Mouse (Mus musculus): Measurements from ENCODE around the gene Mrtfa.

Gene Mrtfa

GRCm38 (mm10) chr15:80996090-80996835 lies 194.3 kb downstream of the Mrtfa start:
- no peak for DNase-seq (ENCODE audit: low read depth in 1 of 2, low spot score in 2 of 2)

GRCm38 (mm10) chr15:80994959-80995358 lies 195.6 kb downstream of the Mrtfa start:
- no peak for DNase-seq (ENCODE audit: low read depth in 1 of 2, low spot score in 2 of 2)

- no peak for DNase-seq (ENCODE audit: low read depth in 1 of 2, low spot score in 2 of 2)
Measured at GRCm38 (mm10) chr15:80989712-80990111, 200.8 kb downstream of the Mrtfa start.

GRCm38 (mm10) chr15:80988331-80988730 lies 202.2 kb downstream of the Mrtfa start:
- no peak for DNase-seq (ENCODE audit: low read depth in 1 of 2, low spot score in 2 of 2)

- no peak for DNase-seq (ENCODE audit: low read depth in 1 of 2, low spot score in 2 of 2)
Measured at GRCm38 (mm10) chr15:80983264-80983663, 207.3 kb downstream of the Mrtfa start.

- no peak for DNase-seq (ENCODE audit: low read depth in 1 of 2, low spot score in 2 of 2)
Measured at GRCm38 (mm10) chr15:80981176-80981575, 209.4 kb downstream of the Mrtfa start.

- DNase-seq (ENCODE audit: low read depth in 1 of 2, low spot score in 2 of 2), result no peak
Measured at GRCm38 (mm10) chr15:80979611-80980010, 210.9 kb downstream of the Mrtfa start.

GRCm38 (mm10) chr15:80977620-80978334 lies 212.8 kb downstream of the Mrtfa start, which contains the start of gene Sgsm3:
Gene Sgsm3 (plus strand): TSS chr15:80977765.
- DNase-seq (ENCODE audit: low read depth in 1 of 2, low spot score in 2 of 2), result peak; percentile 18 to 54

GRCm38 (mm10) chr15:80975666-80976065 lies 214.9 kb downstream of the Mrtfa start:
- DNase-seq (ENCODE audit: low read depth in 1 of 2, low spot score in 2 of 2), result no peak

- DNase-seq (ENCODE audit: low read depth in 1 of 2, low spot score in 2 of 2), result no peak
Measured at GRCm38 (mm10) chr15:80974311-80974710, 216.2 kb downstream of the Mrtfa start.

- no peak for DNase-seq (ENCODE audit: low read depth in 1 of 2, low spot score in 2 of 2)
Measured at GRCm38 (mm10) chr15:80969371-80969770, 221.2 kb downstream of the Mrtfa start.

Data from monocyte, adult 2 months (primary cell).